Mouse (Mus musculus) kidney, adult 2 months (tissue): ENCODE measurements around the gene 1600014C10Rik.

ENCODE experiments used
- CTCF ChIP-seq: fragments of 200-500 bp; conservative IDR thresholded peaks from 2 replicates; pipeline ENCODE4 v1.5.1; 2011; ENCODE audit warnings: low read depth, mild to moderate bottlenecking, control low read depth, low read length, moderate library complexity, mixed read lengths; ENCODE audit not compliant: insufficient read depth, insufficient read length
- POLR2A ChIP-seq: fragments of 200-500 bp; IDR thresholded peaks from one replicate; pipeline ENCODE4 v1.6.1; 2011; ENCODE audit warnings: low read depth, low read length, control low read depth

GRCm38 (mm10) chr7:38205801-38206200 is 22.8 kb downstream of the 1600014C10Rik start:
- TF ChIP-seq POLR2A (no peak), CTCF (no peak)
